ENCODE assay signal across 16 mouse cellular contexts in the genomic region with DNA sequence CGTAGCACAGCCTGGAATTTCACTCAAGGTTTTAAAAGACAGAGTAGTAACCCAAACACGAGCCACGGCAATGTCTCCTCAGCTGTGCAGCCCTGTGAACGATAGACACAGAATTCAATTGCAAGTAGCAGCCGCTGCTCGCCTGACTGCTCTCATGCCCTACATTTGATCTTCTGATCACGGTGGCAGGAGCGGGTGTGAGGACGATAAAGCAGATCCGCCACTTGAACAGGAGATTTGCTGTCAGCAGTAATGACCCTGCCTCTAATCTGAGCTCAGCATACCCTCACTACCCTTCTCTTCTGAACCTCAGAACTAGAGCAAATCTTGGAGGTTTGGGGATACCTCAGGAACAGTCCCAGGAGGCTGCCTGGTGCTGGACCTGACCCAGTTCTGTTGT. TPM values are rescaled to one million over a fixed set of nuclear protein-coding genes. Genes with fewer than 3 reads are reported as not detected.
DNase-seq lines count a peak whose midpoint lies in the region; TF ChIP-seq lines count a peak whose summit lies in the region.
"Had no signal": no experiment of that assay in that cellular context is flagged by ENCODE, and none has a peak within 500 bp of the region (broad histone marks: within the 10 kb centered on the region; RNA-seq: fewer than 3 reads in every experiment).

No protein-coding gene starts in this region.

- TF ChIP-seq POLR2A in spleen, adult 2 months (IDR thresholded peaks at IDR 0.05; ENCODE audit: low read depth, low read length) = no peak
- TF ChIP-seq POLR2A in thymus, adult 2 months (IDR thresholded peaks at IDR 0.05; ENCODE audit: control insufficient read depth, extremely low read depth, insufficient read depth, low read length, poor library complexity) = no peak

- H3K4me3 ChIP-seq in spleen, adult 2 months (ENCODE audit: extremely low read depth, insufficient read depth, insufficient read length) = no peak overlapping the region
- H3K4me3 ChIP-seq in thymus, adult 2 months (ENCODE audit: control insufficient read depth, insufficient read depth, low read length) = no peak overlapping the region
- H3K4me3 ChIP-seq: embryonic facial prominence, embryonic 13.5 days; limb, embryonic 10.5 days; midbrain, embryonic 12.5 days had no signal

- no peaks in the 10 kb centered on the region; the same call in 1 of the 2 replicates for H3K4me1 ChIP-seq in spleen, adult 2 months (ENCODE audit: control insufficient read depth, insufficient read depth, insufficient read length)
- peaks cover 59% of the 10 kb centered on the region for H3K4me1 ChIP-seq in thymus, adult 2 months (replicated peaks; ENCODE audit: control insufficient read depth, insufficient read depth, low read length)
- H3K4me1 ChIP-seq: embryonic facial prominence, embryonic 13.5 days; limb, embryonic 10.5 days; midbrain, embryonic 12.5 days had no signal

- 79% methylated on average over 10 of the region's 10 CpGs for WGBS in spleen, adult 2 months
- WGBS in thymus, adult 2 months = 37% methylated on average over 10 of the region's 10 CpGs

- no peak for TF ChIP-seq CTCF in spleen, adult 2 months (IDR thresholded peaks at IDR 0.05; ENCODE audit: extremely low read depth, insufficient read depth, insufficient read length, insufficient replicate concordance)
- no peak for TF ChIP-seq CTCF in thymus, adult 2 months (IDR thresholded peaks at IDR 0.05; ENCODE audit: borderline replicate concordance, control insufficient read depth, extremely low read depth, insufficient read depth, low read length, poor library complexity)

- DNase-seq in heart, adult 11 months = peak; percentile 92
- DNase-seq in heart, postnatal 36 days = no peak
- no peak for DNase-seq in spleen, adult 2 months (ENCODE audit: low read depth in 1 of 2, low spot score in 2 of 2)
- no peak for DNase-seq in spleen, postnatal 14 days (ENCODE audit: low spot score in 2 of 2)
- no peak for DNase-seq in thymus, adult 2 months
- DNase-seq in adrenal gland, postnatal 25 days = no peak
- no peak for DNase-seq in gastrocnemius, postnatal 4 days (ENCODE audit: low spot score in 2 of 2)
- DNase-seq in left cerebral cortex, adult 9 months (ENCODE audit: low spot score in 2 of 2) = no peak
- DNase-seq: adrenal gland, postnatal 10 days; cerebellum, adult 18-20 months; lung, embryonic 14.5 days; spleen, adult 18-20 months had no signal

- peaks cover 22% of the 10 kb centered on the region for H3K36me3 ChIP-seq in spleen, adult 2 months (ENCODE audit: control insufficient read depth, insufficient read depth, low read length)
- H3K36me3 ChIP-seq in thymus, adult 2 months (ENCODE audit: control insufficient read depth, insufficient read depth, low read length) = peaks cover 10% of the 10 kb centered on the region

- H3K27me3 ChIP-seq in spleen, adult 2 months (ENCODE audit: control insufficient read depth, insufficient read depth, low read length) = no peaks in the 10 kb centered on the region
- no peaks in the 10 kb centered on the region for H3K27me3 ChIP-seq in thymus, adult 2 months (ENCODE audit: control insufficient read depth, insufficient read depth, low read length)
- H3K27me3 ChIP-seq: embryonic facial prominence, embryonic 13.5 days; midbrain, embryonic 12.5 days had no signal

- intact Hi-C loops in heart, postnatal 36 days (cut with DNase I) = no loop called here

- peak overlapping the region; percentile 36 for H3K27ac ChIP-seq in spleen, adult 2 months (ENCODE audit: insufficient read depth, low read length)
- peak overlapping the region; percentile 93 for H3K27ac ChIP-seq in thymus, adult 2 months (ENCODE audit: control insufficient read depth, insufficient read depth, low read length)
- H3K27ac ChIP-seq: embryonic facial prominence, embryonic 13.5 days; limb, embryonic 10.5 days; macrophage; midbrain, embryonic 12.5 days had no signal

RNA-seq across cellular contexts. Expression of a gene that starts 38.6 kb away (rescaled TPM):
- 10 to 100 TPM; 14.3 to 15.8 TPM for total RNA-seq in heart, postnatal 36 days (2021)
- 33.1 and 48.3 TPM in 2 replicates for polyA plus RNA-seq in spleen, adult 2 months (2012; rRNA removed)
- 189 and 210 TPM in 2 replicates for polyA plus RNA-seq in thymus, adult 2 months (2012; rRNA removed)
- 8.9 and 12.1 TPM in 2 replicates for total RNA-seq in adrenal gland, postnatal 25 days (2021)
- total RNA-seq in gastrocnemius, postnatal 4 days (2021) = 10 to 100 TPM; 28.7 to 30.0 TPM

RNA-seq across cellular contexts. Expression of a gene that starts 49.3 kb away (rescaled TPM):
- total RNA-seq in heart, postnatal 36 days (2021) = 10 to 100 TPM; 24.7 to 32.1 TPM
- 2.6 and 4.6 TPM in 2 replicates for polyA plus RNA-seq in spleen, adult 2 months (2012; rRNA removed)
- 2.9 and 7.7 TPM in 2 replicates for polyA plus RNA-seq in thymus, adult 2 months (2012; rRNA removed)
- 6.9 TPM in 2 replicates for total RNA-seq in adrenal gland, postnatal 25 days (2021)
- total RNA-seq in gastrocnemius, postnatal 4 days (2021) = 10 to 100 TPM; 71.5 to 76.7 TPM
